Mouse (Mus musculus) intestine, embryonic 14.5 days (tissue): ENCODE results near the gene Ppfia3. TPM values are rescaled to one million over a fixed set of nuclear protein-coding genes. Genes with fewer than 3 reads are reported as not detected.

Experiments
- ATAC-seq: fragments of 200-750 bp; cut with Nextera tagmentation; replicated peaks from 2 replicates; pipeline ENCODE4 v1.8.0; 2017; ENCODE audit warnings: low read depth, moderate number of reproducible peaks, moderate TSS enrichment, moderate library complexity; ENCODE audit not compliant: low FRiP score, low TSS enrichment
- DNase-seq: peaks from one replicate; pipeline ENCODE4 v3.0.0-alpha.2; 2018; ENCODE audit warnings: low spot score
- H3K27ac ChIP-seq: fragments of 300-500 bp; sonication (generic); 2 replicates; pipeline ENCODE4 v1.5.1; 2014; ENCODE audit warnings: low read depth, mild to moderate bottlenecking, control low read depth
- H3K27me3 ChIP-seq: fragments of 300-500 bp; sonication (generic); replicated peaks from 2 replicates; pipeline ENCODE4 v1.6.1; 2014; ENCODE audit warnings: low read length, control low read depth; ENCODE audit not compliant: control insufficient read depth, insufficient read depth
- H3K36me3 ChIP-seq: fragments of 300-500 bp; sonication (generic); 2 replicates; pipeline ENCODE4 v1.6.1; 2014; ENCODE audit warnings: low read length, control low read depth; ENCODE audit not compliant: control insufficient read depth, insufficient read depth
- H3K4me1 ChIP-seq: fragments of 300-500 bp; sonication (generic); replicated peaks from 2 replicates; pipeline ENCODE4 v1.6.1; 2014; ENCODE audit warnings: low read length, control low read depth, mixed read lengths; ENCODE audit not compliant: control insufficient read depth, insufficient read depth
- H3K4me2 ChIP-seq: fragments of 300-500 bp; sonication (generic); 2 replicates; pipeline ENCODE4 v1.6.1; 2014; ENCODE audit warnings: low read length
- H3K4me3 ChIP-seq: fragments of 300-500 bp; sonication (generic); 2 replicates; pipeline ENCODE4 v1.5.1; 2014; ENCODE audit warnings: low read depth, low read length, control low read depth, mixed read lengths
- H3K9ac ChIP-seq: fragments of 300-500 bp; sonication (generic); 2 replicates; pipeline ENCODE4 v1.6.1; 2014; ENCODE audit warnings: mild to moderate bottlenecking, low read length
- H3K9me3 ChIP-seq: fragments of 300-500 bp; sonication (generic); 2 replicates; pipeline ENCODE4 v1.6.1; 2016; ENCODE audit warnings: low read length, control low read depth; ENCODE audit not compliant: control insufficient read depth
- WGBS: fragments of 180-500 bp; shearing (Covaris S2); extraction: QIAGEN DNeasy Blood & Tissue Kit; methylation state at CpG from one replicate; pipeline ENCODE4 v1.1.7; 2014; 5-methylcytosine and 5-hydroxymethylcytosine counted together
- polyA plus RNA-seq: library from polyadenylated mRNA; unstranded; fragments of >200 nt; fragmentation: Nextera tagmentation; extraction: Ambion mirVana; gene quantifications from 2 replicates; pipeline ENCODE4 v1.2.1, GENCODE M21; 2014

Ppfia3 gene
- polyA plus RNA-seq, 1 experiment from 2014 or later = 5.5 TPM

DNA sequence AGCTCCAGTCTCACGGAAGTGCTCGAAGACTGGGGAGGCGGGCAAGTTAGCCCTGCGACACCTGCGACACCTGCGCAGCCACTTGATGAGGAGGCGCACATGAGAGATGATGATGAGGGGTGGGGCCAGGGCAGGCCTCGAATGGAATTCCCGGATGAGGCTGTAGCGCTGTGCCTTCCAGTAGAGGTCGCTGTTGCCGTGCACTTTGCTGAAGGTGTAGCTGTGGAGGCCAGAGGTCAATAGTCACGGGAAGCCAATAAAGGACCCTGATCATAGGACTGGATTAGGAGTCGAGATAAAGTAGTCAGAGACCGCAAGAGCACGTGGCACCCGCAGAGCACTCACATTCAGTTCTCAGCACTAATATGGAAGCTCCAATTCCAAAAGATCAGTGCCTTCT lies 61.5 kb downstream of the Ppfia3 start:
- DNase-seq (peak; percentile 89), ATAC-seq (peak; percentile 71)
- Histone ChIP-seq H3K4me3 (no peak overlapping the region), H3K9me3 (no peaks in the 10 kb centered on the region), H3K4me2 (peak overlapping the region; percentile 6; the same call in 1 of the 2 replicates), H3K27ac (no peak overlapping the region), H3K4me1 (0 out of 2 replicates have a peak, but pooled peaks cover 5% of the 10 kb centered on the region), H3K36me3 (peaks cover 20% of the 10 kb centered on the region), H3K9ac (no peak overlapping the region), H3K27me3 (no peaks in the 10 kb centered on the region)
- 13% methylated on average over 17 of the region's 17 CpGs for WGBS

DNA sequence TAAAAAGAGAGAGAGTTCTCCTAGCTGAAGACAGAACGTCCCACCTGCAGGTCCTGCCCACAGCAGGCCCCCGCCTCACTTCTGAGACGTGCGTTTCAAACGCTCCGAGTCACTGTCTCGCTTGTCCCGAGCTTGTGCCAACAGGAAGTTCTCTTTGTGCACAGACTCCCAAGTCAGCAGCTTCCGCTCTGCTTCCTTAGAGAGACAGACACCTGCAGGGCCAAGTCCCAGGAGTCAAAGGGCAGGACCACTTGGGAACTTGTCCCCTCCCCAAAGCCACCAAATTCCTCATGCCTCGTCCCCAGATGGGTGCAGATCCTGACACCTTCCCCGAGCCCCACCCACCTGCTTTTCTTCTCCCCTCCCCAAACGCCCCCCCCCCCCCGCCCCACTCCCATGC lies 62.0 kb downstream of the Ppfia3 start:
- no peaks in the 10 kb centered on the region for H3K9me3 ChIP-seq
- ATAC-seq (peak; percentile 6; the same call in 1 of the 2 replicates), DNase-seq (peak; percentile 60)
- H3K9ac ChIP-seq = no peak overlapping the region
- no peaks in the 10 kb centered on the region for H3K27me3 ChIP-seq
- 30% methylated on average over 11 of the region's 13 CpGs for WGBS
- H3K27ac ChIP-seq = no peak overlapping the region
- 0 out of 2 replicates have a peak, but pooled peaks cover 5% of the 10 kb centered on the region for H3K4me1 ChIP-seq
- H3K4me3 ChIP-seq = no peak overlapping the region
- peaks cover 20% of the 10 kb centered on the region for H3K36me3 ChIP-seq
- peak overlapping the region; percentile 6 for H3K4me2 ChIP-seq

GRCm38 (mm10) chr7:45302626-45303025 lies 64.2 kb downstream of the Ppfia3 start:
- DNase-seq (no peak), ATAC-seq (no peak)
- Histone ChIP-seq H3K9ac (no peak overlapping the region), H3K36me3 (peaks cover 12% of the 10 kb centered on the region), H3K4me3 (no peak overlapping the region), H3K9me3 (no peaks in the 10 kb centered on the region), H3K27me3 (no peaks in the 10 kb centered on the region), H3K4me1 (0 out of 2 replicates have a peak, but pooled peaks cover 5% of the 10 kb centered on the region), H3K27ac (no peak overlapping the region), H3K4me2 (no peak overlapping the region)
- WGBS = 67% methylated on average over 8 of the region's 8 CpGs

DNA sequence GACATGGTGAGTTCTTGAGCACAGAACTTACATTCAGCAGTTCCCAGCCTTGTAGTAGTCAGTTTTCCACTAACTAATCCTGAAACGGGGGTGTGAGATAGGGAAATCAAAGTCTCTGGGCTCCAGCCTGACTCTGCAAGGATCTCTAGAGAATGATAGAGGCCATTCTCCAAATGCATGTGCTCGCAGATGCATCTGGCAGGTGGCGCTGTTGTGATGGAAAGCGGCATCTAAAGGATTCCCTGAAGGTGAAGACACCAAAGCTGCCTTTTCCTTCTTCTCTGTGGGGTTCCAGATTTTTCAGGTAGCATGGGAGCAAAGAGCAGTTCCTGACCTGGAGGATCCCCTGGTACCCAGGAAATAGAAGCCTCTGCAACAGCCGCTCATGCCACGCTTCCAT lies 66.5 kb downstream of the Ppfia3 start:
- Histone ChIP-seq H3K4me2 (no peak overlapping the region), H3K9me3 (no peaks in the 10 kb centered on the region), H3K27me3 (no peaks in the 10 kb centered on the region), H3K9ac (peak overlapping the region; percentile 3; the same call in 1 of the 2 replicates), H3K36me3 (peaks cover 12% of the 10 kb centered on the region), H3K4me1 (0 out of 2 replicates have a peak, but pooled peaks cover 5% of the 10 kb centered on the region), H3K27ac (no peak overlapping the region), H3K4me3 (no peak overlapping the region)
- ATAC-seq = peak; percentile 16; the same call in 1 of the 2 replicates
- DNase-seq = peak; percentile 80
- 17% methylated on average over 6 of the region's 6 CpGs for WGBS

GRCm38 (mm10) chr7:45299752-45300151 lies 67.1 kb downstream of the Ppfia3 start:
- Histone ChIP-seq H3K9ac (no peak overlapping the region), H3K4me2 (no peak overlapping the region), H3K4me1 (0 out of 2 replicates have a peak, but pooled peaks cover 3% of the 10 kb centered on the region), H3K27ac (no peak overlapping the region), H3K27me3 (no peaks in the 10 kb centered on the region), H3K36me3 (peaks cover 12% of the 10 kb centered on the region), H3K4me3 (no peak overlapping the region), H3K9me3 (no peaks in the 10 kb centered on the region)
- 12% methylated on average over 5 of the region's 5 CpGs for WGBS
- ATAC-seq (peak; percentile 81), DNase-seq (peak; percentile 77)

DNA sequence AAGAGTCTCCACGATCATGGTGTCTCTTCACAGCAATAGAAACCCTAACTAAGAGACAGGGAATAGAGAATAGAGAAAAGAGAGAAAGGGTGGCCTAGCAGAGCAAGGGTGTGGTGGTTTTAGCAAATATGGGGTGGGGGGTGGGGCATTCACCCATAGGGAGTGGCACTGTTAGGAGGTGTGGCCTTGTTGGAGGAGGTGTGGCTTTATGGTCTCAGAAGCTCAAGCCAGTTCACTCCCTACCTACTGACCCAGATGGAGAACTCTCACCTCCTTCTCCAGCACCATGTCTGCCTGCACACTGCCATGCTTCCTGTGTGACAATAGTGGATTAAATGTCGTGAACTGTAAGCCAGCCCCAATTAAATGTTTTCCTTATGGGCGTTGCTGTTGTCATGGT lies 69.3 kb downstream of the Ppfia3 start:
- H3K27ac ChIP-seq = no peak overlapping the region
- no peak for ATAC-seq
- no peak overlapping the region for H3K9ac ChIP-seq
- no peak for DNase-seq
- H3K9me3 ChIP-seq = no peaks in the 10 kb centered on the region
- H3K4me1 ChIP-seq = no peaks in the 10 kb centered on the region
- WGBS = 54% methylated on average over 3 of the region's 3 CpGs
- H3K36me3 ChIP-seq = no peaks in the 10 kb centered on the region
- H3K27me3 ChIP-seq = 0 out of 2 replicates have a peak, but pooled peaks cover 3% of the 10 kb centered on the region
- H3K4me2 ChIP-seq = no peak overlapping the region
- no peak overlapping the region for H3K4me3 ChIP-seq

- ATAC-seq (no peak), DNase-seq (no peak)
Measured at GRCm38 (mm10) chr7:45296626-45297025, 70.2 kb downstream of the Ppfia3 start.

More at GRCm38 (mm10) chr7:45296626-45297025, 70.2 kb downstream of the Ppfia3 start:
- Histone ChIP-seq H3K4me2 (no peak overlapping the region), H3K9ac (no peak overlapping the region), H3K27ac (no peak overlapping the region), H3K9me3 (no peaks in the 10 kb centered on the region), H3K27me3 (0 out of 2 replicates have a peak, but pooled peaks cover 3% of the 10 kb centered on the region), H3K4me1 (no peaks in the 10 kb centered on the region), H3K4me3 (no peak overlapping the region), H3K36me3 (no peaks in the 10 kb centered on the region)
- 86% methylated on average over 1 of the region's 1 CpGs for WGBS

Other genes starting within 250 kb of the Ppfia3 start
- 1,923 and 1,961 TPM in 2 replicates for gene Rps11, start 242.6 kb downstream of the Ppfia3 start, polyA plus RNA-seq
- gene Rpl13a, start 238.3 kb downstream of the Ppfia3 start, polyA plus RNA-seq = 1,687 and 1,710 TPM in 2 replicates
- 0.72 and 0.81 TPM in 2 replicates for gene Gm45713, start 230.8 kb downstream of the Ppfia3 start, polyA plus RNA-seq
- 1.3 and 2.1 TPM in 2 replicates for gene Flt3l, start 230.6 kb downstream of the Ppfia3 start, polyA plus RNA-seq
- gene Pih1d1, start 212.7 kb downstream of the Ppfia3 start, polyA plus RNA-seq = 108 and 113 TPM in 2 replicates
- gene Aldh16a1, start 212.4 kb downstream of the Ppfia3 start, polyA plus RNA-seq = 50.9 and 66.6 TPM in 2 replicates
- 0.07 TPM in 1 of 2 replicates, not detected in the other for gene Slc17a7, start 203.1 kb downstream of the Ppfia3 start, polyA plus RNA-seq
- not detected in 2 replicates for gene Gfy, start 187.4 kb downstream of the Ppfia3 start, polyA plus RNA-seq
- not detected in 2 replicates for gene Pth2, start 186.0 kb downstream of the Ppfia3 start, polyA plus RNA-seq
- 0.43 and 0.73 TPM in 2 replicates for gene Ccdc155, start 162.1 kb downstream of the Ppfia3 start, polyA plus RNA-seq
- 0.80 and 1.0 TPM in 2 replicates for gene Dkkl1, start 154.9 kb downstream of the Ppfia3 start, polyA plus RNA-seq
- gene Tead2, start 151.3 kb downstream of the Ppfia3 start, polyA plus RNA-seq = 129 and 139 TPM in 2 replicates
- gene Cd37, start 127.9 kb downstream of the Ppfia3 start, polyA plus RNA-seq = 2.6 and 3.0 TPM in 2 replicates
- 0.24 TPM in 1 of 2 replicates, not detected in the other for gene Slc6a16, start 125.9 kb downstream of the Ppfia3 start, polyA plus RNA-seq
- gene Slc6a21, start 89.5 kb downstream of the Ppfia3 start, polyA plus RNA-seq = not detected in 2 replicates
- 18.7 and 21.3 TPM in 2 replicates for gene Trpm4, start 33.2 kb downstream of the Ppfia3 start, polyA plus RNA-seq
- 0.58 and 0.63 TPM in 2 replicates for gene Hrc, start 31.7 kb downstream of the Ppfia3 start, polyA plus RNA-seq
- 3.0 and 3.2 TPM in 2 replicates for gene Lin7b, start 3.6 kb upstream of the Ppfia3 start, polyA plus RNA-seq
- gene Snrnp70, start 28.7 kb upstream of the Ppfia3 start, polyA plus RNA-seq = 77.1 and 86.0 TPM in 2 replicates
- 0.11 TPM in 1 of 2 replicates, not detected in the other for gene Kcna7, start 38.6 kb upstream of the Ppfia3 start, polyA plus RNA-seq
- 2.3 and 3.9 TPM in 2 replicates for gene Ntf5, start 46.7 kb upstream of the Ppfia3 start, polyA plus RNA-seq
- gene Lhb, start 53.8 kb upstream of the Ppfia3 start, polyA plus RNA-seq = 0.38 and 0.47 TPM in 2 replicates
- 36.0 and 36.2 TPM in 2 replicates for gene Gys1, start 67.8 kb upstream of the Ppfia3 start, polyA plus RNA-seq
- gene Ruvbl2, start 71.1 kb upstream of the Ppfia3 start, polyA plus RNA-seq = 164 and 174 TPM in 2 replicates
- 4,654 and 4,671 TPM in 2 replicates for gene Ftl1, start 92.9 kb upstream of the Ppfia3 start, polyA plus RNA-seq
- 134 and 139 TPM in 2 replicates for gene Bax, start 99.9 kb upstream of the Ppfia3 start, polyA plus RNA-seq
- gene Tulp2, start 114.9 kb upstream of the Ppfia3 start, polyA plus RNA-seq = 1.8 and 2.3 TPM in 2 replicates
- not detected in 2 replicates for gene Gm45808, start 119.8 kb upstream of the Ppfia3 start, polyA plus RNA-seq
- gene Dhdh, start 121.8 kb upstream of the Ppfia3 start, polyA plus RNA-seq = 2.9 and 3.5 TPM in 2 replicates
- 192 and 204 TPM in 2 replicates for gene Nucb1, start 143.4 kb upstream of the Ppfia3 start, polyA plus RNA-seq
- gene Ppp1r15a, start 159.2 kb upstream of the Ppfia3 start, polyA plus RNA-seq = 14.7 and 15.0 TPM in 2 replicates
- 0.97 and 1.5 TPM in 2 replicates for gene Plekha4, start 159.3 kb upstream of the Ppfia3 start, polyA plus RNA-seq
- gene Hsd17b14, start 187.9 kb upstream of the Ppfia3 start, polyA plus RNA-seq = 2.3 and 2.5 TPM in 2 replicates
- 56.7 and 60.1 TPM in 2 replicates for gene Bcat2, start 203.1 kb upstream of the Ppfia3 start, polyA plus RNA-seq
- 0.19 and 0.58 TPM in 2 replicates for gene Fgf21, start 248.5 kb upstream of the Ppfia3 start, polyA plus RNA-seq